18 mouse cellular contexts compared by ENCODE assay signal in genomic region chr4:54407930-54408329, GRCm38 (mm10).
"Had no signal": no experiment of that assay in that cellular context is flagged by ENCODE, and none has a peak within 500 bp of the region (broad histone marks: within the 10 kb centered on the region; RNA-seq: fewer than 3 reads in every experiment).

No protein-coding gene starts in this region.

- H3K27me3 ChIP-seq: midbrain, embryonic 12.5 days; neural tube, embryonic 12.5 days; stomach, embryonic 15.5 days had no signal

- DNase-seq: lung, adult 18-20 months; lung, embryonic 14.5 days; lung, postnatal 10 days; lung, postnatal 4 days; midbrain, embryonic 14.5 days; retina, postnatal 1 day; right cerebral cortex, adult 18-20 months; right cerebral cortex, postnatal 25 days; right cerebral cortex, postnatal 4 days; spleen, adult 18-20 months; thymus, adult 2 months; thymus, postnatal 25 days; thymus, postnatal 4 days had no signal

- ATAC-seq: midbrain, embryonic 16.5 days had no signal

- H3K36me3 ChIP-seq: midbrain, embryonic 10.5 days; midbrain, embryonic 12.5 days; neural tube, embryonic 12.5 days; stomach, embryonic 15.5 days had no signal
